Mouse (Mus musculus): ENCODE data around the gene Fat1.

Gene Fat1

DNA sequence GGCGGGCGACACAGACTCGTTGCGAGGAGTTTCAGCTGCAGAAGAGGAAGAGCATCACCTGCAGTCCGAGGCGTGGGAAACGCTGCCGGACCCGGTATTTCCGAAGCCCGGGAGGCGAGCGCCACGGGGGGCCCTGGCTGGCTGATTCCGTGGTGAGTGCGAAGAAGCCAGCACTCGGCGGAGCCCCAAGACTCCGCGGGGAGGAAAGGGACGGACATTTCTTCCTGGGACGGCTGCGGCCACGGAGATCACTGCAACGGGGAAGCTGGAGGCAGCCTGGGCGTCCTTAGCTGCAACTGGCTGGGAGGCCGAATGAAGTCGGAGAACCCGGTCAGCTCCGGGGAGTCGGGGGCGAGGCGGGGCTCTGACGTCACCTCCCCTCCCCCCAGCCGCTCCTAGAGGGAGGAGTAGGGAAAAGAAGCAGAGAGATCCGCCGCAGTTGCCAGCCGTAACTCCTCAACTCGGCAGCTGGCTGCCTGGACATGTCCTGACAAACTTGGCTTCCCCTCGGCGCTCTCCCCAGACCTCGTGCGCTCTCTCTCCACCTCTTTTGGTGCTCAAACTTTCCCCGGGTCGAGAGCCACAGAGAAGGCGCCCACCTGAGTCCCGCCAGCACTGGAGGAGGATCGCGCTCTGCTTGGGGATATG lies at the start of gene Fat1:
Gene Fat1 (plus strand): TSS at position 598 of the 648 bp plus-strand sequence.
- peak; percentile 78 for DNase-seq

DNA sequence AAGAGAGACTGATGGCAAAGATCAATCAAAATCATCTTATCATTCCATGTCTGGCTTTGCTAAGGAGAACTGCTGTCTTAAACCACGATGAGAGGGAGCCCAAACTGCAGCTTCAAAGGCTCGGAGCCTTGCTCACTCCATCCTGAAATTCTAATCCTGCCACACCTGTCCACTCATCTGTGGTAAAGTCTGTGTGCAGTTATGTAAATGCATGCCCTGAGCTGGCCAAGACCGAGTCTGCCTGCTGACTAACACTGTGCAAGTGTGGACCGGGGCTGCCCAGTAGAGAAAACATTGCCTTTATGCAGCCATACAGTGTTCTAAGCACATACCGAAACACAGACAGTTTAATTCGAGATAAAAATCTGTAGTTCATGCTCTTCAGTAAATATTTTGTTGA lies 40.6 kb upstream of the Fat1 start:
- DNase-seq: no peak

DNA sequence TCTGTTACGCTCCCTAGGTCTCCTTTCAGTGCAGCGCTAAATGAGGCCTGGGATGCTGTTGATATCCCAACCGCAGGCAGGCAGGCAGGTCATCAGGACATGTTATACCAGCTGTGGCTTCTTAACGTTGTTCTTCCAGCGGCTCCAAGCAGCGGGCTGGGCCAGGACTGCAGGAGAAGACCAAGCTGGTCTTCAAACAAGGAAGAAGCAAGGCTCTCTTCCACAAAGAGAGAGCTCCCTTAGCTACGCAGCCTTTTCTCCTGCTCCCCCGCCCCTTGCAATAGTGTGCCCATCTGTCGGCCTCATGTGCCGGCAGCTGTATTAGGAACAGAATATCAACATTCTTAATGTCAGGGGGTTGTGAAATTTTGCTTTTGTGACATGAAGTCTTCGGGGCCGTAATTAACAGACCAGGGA lies 35.7 kb upstream of the Fat1 start:
- DNase-seq: no peak

DNA sequence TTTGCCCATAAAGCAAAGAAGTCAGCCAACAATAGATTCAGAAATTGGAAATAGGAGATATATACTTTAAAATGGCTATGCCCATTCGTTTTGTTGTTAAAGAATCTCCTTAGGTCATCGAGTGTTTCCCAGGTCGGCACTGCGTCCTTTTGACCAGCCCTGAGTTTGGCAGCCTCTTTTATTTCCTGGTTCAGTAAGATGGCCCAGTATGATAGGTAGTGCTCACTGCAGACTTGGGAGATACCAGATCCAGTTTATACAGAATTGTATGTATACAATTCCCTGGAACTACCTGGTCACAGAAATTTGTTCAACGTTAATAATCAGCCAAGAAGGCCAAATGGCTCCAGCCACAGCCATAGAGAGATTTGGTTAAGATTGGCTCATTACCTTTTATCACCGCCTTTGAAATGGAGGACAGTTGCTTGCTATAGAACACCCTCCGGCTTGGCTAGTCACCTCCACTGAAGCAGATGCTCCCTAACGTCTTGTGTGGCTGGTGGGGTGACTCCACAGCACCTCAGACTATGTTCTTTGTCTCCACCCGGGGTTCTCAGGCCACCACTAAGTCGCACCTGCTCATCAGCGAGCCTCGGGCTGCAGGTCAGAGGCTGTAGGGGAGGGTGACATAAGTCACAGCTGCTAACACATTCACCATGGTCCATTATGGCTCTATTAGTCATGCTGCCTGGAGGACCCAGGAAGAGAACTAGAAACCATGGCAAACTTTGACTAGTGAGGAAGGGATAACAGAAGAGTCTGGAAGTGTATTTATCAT lies 23.9 kb upstream of the Fat1 start:
- no peak for DNase-seq

DNA sequence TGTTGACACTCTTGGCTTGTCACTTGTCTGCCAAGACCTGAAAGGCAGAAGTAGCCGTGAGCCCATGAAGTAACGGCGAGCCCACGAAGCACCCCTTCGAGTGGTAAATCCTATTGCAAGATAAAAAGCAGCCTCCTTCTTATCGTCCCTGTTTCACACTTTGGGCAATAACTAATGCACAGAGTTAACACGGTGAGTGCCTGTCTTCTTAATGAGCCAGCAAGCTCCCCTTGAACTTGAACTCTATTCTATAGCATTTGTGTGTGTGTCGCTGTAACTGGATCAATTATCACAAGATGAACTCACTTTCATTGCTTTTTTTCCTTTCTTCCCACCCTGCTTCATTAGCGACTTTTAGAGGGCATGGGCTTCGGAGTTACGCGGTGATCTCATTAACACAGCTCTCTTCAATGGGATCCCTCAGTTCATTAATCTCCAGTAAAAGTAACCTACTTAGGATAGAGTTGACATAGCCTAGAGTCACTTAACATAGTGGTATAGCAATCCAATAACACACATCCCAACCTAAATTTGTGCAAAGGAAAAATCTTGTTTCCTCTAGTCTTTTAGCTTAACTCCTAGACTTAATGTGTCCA lies 15.7 kb upstream of the Fat1 start:
- DNase-seq: no peak

DNA sequence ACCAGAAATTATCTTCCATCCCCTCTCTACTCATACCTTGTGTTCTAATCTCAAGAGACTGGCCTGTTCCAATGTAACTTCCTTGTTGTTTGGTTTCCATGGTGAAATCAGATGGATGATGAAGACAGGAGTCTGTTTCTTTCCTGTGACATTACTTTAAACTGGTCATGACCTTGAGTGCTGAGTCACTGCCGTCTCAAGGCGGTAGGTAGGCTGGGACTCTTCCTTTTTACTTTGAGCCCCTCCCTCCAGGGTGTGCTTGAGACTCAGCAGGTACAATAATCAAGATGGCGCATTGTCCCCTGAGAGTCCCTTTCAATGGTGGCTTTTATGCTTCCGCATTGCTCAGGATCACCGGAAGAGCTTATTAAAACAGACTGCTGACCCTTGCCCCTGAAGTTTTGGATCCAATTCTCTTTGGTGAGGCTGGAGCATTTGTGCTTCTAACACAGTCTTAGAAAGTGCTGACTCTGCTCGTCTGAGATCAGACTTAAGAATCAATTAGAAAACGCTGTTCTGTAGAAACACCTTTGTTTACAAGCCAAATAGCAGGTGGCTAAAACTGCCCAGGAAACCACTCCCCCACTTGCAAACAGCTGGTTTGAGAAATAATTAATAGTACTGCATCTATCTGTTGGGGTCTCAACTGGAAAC lies 14.7 kb upstream of the Fat1 start:
- DNase-seq: no peak

DNA sequence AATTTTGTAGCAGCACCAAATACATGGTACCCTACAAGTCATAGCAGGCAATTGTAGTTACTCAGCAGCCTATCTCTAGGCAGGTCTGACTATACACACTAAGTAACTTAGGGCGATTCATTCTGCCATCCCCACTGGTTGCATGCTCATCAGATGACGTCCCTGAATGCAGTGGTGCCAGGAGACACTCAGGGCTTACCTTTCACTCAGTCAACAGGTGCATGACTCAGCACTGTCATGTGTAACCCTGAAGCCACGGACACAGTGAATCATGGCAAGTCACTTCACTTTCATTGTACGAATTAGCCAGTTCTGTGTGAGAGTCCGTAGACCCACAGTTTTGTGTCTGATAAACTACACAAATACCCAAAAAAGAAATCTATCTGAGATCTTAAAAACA lies 10.3 kb upstream of the Fat1 start:
- no peak for DNase-seq

DNA sequence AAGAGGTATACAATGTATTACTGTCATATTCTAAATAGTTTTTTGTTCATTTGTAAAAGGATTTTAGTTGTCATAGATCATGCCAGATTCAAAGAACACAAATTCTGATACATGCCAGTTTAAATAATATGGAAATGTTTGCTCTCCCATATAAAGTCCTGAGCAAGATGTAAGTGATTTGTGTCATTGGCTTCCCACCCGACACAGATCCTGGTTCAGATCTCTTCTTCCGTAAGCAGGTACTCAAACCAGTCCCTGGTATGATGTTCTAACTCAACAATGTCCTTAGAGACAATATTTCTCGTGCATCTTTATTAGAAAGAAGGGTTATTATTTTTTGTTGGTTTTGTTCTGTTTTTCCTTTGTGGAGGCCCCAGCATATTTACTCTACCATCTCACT lies 5.2 kb upstream of the Fat1 start:
- no peak for DNase-seq

DNA sequence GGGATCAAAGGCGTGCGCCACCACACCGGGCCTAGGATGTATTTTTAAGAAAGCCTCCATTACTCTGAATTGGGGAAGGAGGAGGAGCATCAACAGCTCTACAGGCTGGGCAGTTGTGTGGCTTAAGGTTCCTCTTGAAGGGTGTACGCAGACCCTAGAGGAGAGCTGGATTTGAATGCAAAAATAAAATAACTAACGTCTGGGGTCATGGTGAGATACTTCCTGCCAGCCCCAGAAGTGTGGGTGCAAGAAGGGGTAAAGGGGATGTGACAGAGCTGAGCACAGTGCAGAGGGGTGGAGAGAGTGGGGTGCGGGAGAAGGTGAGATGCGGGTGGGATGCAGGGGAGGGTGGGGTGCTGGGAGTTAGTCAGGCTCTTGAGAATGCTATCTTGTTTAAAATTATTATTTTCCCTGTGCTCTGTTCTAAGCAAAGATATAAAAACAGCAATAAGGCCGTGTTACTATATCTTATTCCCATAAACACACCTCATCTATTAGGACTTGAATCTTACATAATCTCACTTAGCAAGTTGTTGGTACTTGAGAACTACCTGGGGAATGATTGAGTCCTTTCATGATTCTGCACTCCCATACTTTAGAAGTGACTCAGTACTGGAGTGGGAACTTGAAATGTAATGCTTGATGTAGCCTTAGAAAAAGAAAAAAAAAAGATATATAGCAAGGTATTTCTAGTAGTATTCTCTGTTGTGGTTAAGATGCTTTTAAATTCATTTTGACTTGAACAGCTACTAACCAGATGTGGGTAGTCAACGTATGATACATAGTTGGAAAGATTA lies 2.5 kb upstream of the Fat1 start:
- DNase-seq: no peak

DNA sequence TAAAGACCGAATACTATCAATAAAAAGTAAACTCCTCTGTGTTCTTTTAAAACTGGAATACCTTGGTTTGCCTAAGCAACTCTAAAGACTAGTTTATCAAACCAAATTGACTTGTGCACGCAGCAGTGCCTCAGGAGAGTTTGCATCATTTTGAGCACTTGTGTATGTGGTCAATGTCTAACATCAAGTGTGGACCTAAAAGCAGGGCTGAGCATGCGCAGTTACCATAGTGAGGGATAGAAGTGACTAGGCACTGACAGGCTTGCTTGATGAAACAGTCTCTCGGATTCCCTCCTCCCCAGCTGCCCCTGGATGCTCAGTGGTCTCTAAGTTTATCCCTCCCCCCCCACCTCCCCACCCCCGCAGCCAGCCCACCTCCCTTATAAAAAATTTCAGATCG lies 1.8 kb upstream of the Fat1 start:
- no peak for DNase-seq

DNA sequence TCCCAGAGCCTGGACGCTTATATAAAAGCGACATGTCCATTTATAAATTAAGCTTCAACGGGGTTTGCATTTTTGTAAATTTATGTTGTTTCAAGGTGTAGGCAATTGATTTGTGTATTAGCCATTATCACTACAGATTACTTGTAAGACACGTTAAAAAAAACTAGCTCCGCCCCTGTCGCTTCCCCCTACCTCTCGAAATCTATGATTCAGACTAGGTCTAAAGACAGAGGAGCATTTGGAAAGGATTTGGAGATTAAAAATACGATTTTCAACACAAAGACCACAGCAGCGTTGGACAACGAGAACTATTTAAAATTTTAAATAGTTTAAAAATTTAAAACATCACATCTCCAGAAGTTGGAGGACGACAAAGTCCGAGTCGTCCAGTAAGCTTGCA lies 831 bp upstream of the Fat1 start:
- DNase-seq: no peak

DNA sequence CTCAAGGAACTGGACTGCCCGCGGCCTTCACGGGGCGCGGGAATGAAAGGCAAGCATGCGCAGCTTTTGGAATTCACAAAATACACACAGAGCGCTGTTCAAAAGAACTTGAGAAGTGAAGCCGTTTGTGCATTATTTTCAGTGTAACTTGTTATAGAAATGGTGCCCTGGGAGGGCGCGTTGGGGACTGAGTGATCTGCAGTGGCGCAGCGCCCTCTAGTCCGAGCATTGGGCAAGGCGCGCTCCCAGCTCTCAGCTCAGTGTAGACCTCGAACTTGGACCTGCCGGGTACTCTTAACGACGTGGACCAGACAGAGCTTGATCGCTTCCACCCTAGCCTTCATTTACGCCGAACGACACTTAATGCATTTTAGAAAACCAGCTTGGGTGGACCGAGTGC lies 494 bp downstream of the Fat1 start:
- peak; percentile 72 for DNase-seq

DNA sequence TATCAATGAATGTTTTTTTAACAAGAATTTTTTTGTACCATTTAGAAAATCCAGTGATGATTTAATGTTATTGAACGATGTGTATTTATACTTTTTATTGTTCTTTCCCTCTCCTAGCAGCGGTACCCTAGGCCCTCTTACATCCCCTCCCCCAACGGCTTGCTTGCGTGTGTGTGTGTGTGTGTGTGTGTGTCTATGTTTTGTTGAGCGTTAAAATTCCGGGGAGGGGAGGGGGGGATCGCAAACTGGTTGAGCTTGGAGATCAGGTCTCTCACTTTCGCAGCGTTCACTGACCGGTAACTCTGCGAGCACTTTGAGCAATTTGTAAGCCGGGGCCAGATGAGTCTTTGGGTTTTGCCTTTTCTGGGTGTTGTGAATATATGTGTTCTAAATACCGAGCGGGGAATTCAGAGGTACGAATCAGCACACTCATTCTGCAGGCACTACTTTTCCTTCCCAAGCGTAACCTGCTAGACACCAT lies 1.3 kb downstream of the Fat1 start:
- no peak for DNase-seq

DNA sequence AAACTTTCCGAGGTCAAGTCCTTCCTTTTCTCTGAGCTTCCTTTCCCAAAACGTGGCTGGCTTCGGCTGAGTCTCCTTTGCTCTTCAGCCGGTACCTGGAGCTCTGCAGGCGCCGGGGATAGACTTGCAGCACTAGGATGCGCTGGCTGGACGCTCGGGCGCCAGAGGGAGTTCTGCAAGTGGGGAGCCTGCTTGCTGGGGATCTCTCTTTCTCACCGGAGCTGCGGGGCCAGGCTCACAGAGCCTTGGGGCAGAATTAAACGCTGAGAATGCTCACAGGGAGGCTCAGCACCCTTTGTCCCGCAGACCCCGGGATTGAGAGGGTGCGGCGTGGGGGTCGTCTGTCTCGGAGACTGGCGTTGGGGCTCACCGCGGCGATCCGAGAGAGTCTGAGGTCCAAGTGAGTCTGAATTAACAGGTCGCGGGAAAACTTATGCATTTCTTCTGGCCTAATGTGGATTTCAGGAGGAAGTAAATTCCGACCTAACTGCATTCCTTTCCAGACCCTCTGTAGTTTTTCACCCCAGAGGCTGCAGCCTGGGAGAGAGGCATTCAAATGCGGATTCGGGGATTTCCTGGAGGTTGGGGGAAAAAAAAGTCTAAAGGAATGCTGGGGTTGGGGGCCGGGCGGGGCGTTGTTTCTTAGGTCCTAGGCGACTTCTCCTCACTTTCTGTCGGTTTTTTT lies 2.0 kb downstream of the Fat1 start:
- peak; percentile 44 for DNase-seq

DNA sequence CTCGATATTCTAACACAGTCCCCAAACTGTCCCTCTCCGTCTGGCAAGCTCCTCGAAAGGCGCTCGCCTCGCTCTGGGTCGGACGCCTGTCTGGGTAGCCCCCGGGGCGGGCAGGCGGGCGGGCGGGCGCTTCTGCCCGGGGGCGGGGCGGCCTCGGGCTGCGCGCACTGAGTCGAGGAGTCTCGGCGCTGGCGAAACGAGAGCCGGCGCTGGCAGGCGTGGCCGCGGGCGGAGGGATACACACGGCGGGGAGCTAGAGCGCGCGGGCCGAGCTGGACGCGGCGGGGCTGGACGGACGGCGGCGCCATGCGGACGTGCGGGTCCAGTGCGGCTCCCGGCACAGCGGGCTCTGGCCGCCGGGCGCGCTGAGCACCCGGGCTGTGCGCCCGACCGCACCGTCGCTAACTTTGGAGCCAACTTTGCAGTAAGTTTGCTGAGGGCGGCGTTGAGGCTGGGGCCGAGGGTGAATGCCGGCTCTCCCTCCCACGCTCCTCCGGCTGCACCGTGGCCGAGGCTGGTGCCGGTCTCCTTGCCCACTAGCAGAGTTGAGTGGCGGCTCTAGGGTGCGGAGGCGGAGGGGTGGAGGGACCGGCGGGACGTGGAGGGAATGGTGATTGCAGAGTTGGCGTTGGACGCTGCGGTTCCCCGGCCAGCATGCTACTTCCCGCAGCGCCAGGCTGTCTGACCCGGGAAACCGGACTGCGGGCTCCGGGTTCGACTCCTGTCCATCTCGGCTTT lies 2.8 kb downstream of the Fat1 start:
- DNase-seq: peak; percentile 83

DNA sequence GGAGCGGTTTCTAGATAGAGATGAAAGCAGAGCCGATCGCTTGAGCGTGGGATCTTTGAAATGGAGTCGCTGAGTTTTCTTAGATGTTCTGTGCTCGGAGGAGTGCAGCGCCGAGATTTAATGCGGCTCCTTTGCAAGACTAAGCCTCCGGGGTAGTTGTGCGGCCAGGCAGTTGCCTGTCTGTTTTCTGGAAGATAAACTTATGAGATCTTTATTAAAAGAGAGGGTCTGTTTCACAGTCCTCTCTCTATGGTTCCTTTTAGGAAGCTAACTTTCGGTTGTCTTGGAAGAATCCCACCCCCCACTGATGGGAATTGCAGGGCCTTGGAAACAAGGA lies 3.4 kb downstream of the Fat1 start:
- DNase-seq: no peak

DNA sequence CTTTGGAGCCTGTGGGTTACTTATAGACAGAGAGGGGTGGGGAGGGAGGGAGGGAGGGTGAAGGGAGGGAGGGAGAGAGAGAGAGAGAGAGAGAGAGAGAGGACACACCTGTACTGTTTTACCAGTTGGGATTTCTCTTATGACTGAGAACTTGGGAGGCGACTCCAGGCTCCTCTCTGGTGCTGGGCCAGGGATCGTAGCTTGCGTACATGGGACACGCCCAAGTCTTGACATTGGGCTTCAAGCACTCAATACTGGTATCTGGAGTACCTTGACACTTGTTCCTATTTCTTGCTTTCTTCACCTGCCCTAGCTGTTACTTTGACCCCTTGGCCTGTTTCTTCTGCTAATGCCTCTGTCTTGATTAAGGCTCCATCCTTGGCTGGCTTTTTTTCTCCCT lies 10.3 kb downstream of the Fat1 start:
- no peak for DNase-seq

DNA sequence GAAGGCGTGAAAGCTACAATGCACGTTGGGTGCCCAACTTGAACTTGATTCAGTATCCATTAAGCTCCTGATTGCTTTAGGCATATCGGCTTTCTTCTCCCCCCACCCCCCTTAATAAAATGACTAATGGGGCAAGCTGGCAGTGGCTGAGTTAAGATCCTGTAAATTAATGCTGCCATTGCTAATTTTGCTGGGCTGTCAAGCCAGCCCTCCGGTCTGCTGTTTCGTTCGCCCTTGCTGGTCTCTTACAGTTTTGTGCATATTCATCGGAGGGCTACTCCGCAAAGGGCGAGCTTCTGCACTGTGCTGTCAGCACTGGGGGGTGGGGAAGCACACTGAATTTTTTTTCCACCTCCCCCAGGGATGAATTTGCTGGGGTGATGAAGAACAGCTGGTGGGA lies 13.3 kb downstream of the Fat1 start:
- no peak for DNase-seq

DNA sequence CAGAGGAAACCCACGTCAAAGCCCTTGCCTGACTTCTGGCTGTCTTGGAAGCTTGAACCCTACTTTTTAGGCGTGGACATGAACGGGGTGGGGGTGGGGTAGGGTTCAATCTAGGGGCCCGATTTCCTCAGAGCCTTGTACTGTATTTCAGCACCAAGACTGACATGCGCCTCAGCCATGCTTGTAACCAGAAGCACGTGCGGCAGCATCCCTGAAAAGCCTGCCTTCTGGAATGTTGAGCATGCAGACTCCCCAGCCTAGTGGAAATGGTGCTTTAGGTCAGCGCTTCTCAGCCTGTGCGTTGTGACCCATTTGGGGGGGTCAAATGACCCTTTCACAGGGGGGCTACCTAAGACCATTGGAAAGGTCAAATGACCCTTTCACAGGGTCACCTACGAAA lies 25.2 kb downstream of the Fat1 start:
- no peak for DNase-seq

DNA sequence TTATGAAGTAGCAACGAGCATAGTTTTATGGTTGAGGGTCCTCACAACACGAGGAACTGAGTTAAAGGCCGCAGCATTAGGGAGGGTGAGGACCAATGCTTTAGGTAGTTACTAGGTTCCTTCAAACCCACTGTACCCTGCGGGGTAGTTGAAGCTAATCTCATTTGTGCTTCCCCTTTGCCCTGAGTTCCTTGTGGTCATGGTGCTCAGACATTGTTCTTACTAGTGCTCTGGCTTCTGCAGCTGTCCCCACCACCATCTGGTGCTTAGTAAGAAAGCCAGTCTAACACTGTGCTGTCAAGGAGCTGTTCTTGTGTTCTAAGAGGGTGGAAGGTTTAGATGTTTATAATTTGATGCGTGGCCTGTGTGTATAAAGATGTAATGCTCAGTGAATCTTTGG lies 25.7 kb downstream of the Fat1 start:
- DNase-seq: no peak

DNA sequence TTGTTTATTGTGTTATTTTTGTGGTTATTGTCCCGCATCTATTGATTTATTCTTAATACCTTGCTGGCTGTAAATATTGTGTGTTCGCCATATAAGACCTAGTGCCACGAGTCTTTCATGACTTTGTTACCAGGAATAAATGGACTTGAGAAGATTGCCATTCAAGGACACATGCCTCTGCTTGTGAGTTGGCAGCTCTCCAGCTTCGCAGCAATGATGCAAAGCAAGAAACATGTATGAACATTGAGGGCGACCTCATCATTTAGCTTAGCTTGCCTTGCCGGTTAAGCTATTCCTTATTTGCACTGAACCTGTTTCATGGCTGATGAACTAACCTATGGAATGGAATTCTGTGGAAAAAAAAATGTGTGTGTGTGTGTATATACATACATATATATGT lies 26.2 kb downstream of the Fat1 start:
- no peak for DNase-seq
